Mouse (Mus musculus): ENCODE results near the gene Xndc1. TPM values are rescaled to one million over a fixed set of nuclear protein-coding genes. Genes with fewer than 3 reads are reported as not detected.
"Not testable (repeated sequence)": the region's sequence is repeated elsewhere in the genome, so short reads cannot be mapped to it uniquely, and the experiment has no call there.

Xndc1 gene
- 10 to 100 TPM; 27.5 to 30.0 TPM for total RNA-seq (2021)

DNA sequence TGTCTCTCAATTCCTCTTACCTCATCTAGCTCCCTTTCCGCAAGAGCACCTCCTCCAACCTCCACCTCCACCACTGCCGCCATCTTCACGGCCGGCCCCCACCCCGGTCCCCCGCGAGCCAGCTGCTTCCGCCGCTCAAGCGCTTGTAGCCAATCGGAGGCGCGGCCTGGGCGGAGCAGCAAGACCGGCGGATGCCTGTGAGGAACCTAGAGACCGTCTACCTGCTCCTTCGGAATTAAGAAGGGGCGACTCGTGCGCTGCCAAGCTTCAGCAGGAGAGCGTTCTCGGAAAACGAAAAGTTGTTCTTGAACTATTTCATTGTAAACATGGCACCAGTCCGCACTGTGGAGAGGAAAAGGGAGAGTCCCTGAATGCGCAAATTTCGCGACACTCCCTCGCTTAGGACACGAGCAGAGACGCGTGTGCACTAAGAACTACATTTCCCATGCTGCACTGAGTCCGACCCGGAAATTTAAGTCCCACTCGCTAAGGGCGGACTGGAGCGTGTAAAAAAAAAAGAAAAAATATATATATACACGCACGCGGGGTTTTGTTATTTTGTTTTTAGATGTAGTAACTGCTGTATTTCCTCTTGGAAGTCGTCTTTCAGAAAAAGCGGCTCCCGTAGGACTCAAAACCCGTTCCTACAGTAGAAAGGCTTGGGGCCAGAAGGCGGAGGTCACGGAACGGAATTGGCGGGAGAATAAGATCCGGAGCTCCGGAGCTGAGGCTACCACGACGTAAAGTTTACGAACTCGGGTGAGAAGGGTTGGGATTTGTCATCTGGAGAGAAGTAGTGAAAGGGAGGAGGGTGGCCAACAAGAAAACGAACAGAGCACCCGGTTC, at the start of gene Xndc1, which contains the start of the genes Rnf121 and Xntrpc:
Gene Xndc1 (plus strand): TSS at position 466 of the 846 bp plus-strand sequence.
Gene Rnf121 (minus strand): TSS at position 424 of the 846 bp plus-strand sequence.
Gene Xntrpc (plus strand): TSS at position 668 of the 846 bp plus-strand sequence.
- peak; percentile 94 to 95 for DNase-seq

DNA sequence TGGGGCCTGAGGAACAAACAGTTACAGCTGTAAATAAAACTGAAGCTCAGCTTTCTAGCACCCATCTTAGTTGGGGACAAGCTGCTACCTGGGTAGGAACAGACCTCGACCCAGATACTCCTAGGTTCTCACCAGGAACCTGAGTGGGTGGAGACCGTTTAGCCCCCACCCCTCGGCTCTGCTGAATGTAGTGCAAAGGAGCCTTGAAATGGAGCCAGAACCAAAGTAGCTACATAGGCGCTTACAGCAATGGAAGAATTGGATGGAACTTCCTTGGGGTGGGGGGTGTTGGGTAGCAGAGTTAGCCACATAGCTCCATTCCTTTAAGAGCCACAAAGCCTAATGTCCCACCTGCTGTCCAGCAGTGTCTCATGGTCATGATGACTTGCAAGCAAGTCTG, 48.4 kb upstream of the Xndc1 start:
- no peak for DNase-seq

DNA sequence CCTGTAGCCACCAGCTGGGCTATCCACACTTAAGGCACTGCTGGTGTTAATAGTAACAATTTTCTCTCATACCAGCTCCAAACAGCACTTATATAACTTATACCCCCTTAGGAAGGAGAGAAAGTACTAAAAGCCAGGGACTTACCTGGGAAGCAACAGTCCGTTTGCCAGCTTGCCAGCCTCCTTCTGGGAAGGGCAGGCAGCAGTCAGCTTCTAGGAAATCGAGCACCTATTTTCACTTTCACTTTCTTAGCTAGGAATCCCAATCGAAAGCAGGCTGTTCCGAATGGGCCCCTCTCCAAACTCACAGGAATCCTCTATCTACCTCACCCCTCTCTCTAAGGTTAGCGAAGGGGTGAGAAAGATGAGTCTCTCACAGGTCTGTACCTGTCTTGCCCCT, 47.9 kb upstream of the Xndc1 start:
- DNase-seq, result no peak

DNA sequence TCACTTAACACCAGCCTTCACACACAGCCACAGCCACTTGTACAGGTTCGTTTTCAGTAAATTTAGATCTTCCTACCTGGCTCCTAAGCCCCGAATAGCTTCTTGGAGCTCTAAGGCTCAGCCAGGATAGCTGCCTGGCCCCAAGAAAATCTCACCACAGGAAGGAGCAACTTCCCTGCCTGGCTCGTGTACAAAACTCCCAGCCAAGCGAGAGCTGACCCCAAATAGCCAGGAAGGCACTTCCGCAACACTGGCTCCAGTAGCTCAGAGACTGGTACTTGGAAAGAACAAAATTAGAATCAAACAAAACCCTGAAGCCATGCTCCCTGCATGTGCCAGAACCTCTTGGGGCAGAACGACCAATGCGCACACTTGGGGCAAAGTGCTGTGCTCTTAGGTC, 47.3 kb upstream of the Xndc1 start:
- DNase-seq, result no peak

DNA sequence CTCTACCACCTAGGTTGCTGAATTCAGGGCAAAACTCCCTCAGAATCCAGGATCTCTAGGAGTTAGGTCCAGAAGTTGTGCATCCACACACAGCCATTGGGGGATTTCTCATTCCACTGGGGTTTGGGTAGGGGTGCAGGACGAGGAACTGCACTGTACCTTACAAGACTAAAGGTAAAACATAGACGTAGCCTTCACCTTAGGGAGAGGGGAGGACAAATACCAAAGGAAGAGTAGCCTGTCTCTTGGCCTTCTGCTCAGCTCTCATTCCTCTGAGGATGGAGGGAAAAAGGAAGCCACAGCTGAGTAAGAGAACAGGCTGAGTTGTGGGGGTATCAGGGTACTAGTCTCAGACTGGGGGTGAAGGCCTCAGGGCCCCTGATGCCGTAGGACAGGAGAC, 46.7 kb upstream of the Xndc1 start, which contains the start of gene Il18bp:
Gene Il18bp (minus strand): TSS at position 101 of the 400 bp plus-strand sequence.
- no peak for DNase-seq

DNA sequence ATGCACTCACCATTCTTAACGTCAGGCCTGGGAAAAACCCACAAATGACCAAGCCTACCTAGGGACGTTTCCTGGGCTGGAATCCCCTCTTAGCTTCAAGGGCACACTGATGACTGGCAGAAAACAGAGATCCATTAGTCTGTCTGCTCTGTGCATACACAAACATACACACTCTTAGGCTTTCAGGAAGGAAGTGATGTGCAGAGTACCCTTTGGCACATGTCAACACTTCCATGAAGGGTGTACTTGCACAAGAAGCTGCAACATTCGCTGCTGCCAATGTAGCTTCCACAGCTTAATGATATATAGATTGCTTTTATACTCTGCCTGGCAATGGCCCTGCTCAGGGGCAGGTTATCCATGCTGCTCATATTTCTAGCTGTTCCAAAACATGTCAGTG, 45.9 kb upstream of the Xndc1 start:
- DNase-seq, result no peak

DNA sequence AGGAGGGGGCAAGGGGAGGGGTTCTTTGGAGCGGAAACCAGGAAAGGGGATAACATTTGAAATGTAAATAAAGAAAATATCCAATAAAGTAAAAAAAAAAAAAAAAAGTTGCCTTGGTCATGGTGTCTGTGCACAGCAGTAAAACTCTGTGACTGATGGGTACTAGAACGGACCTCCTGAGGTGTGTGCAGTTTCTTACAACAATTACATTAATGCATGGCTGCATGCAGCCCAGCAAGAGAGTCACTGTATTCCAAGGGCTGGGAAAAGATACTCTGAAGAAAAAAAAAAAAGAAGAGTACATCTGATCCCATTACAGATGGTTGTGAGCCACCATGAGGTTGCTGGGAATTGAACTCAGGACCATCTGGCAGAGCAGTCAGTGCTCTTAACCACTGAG, 44.4 kb upstream of the Xndc1 start:
- not testable (repeated sequence) for DNase-seq

DNA sequence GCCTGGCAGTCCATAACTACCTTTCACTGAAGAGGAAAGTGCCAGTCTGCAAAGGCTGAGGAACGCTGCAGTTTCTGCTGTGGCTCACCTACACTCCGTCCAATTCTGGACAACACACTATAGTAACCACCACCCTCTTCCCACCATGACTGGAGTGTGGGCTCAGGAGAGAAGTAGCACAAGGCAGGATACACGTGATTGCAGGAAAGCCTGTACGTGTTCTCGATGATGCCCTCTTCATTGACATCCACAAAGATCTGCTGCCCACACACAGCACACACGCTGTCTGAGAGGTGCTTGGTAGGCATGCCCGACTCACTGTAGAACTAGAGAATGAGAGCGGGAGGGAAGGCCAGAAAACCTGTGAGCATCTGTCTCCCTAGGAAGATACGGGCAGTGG, 41.5 kb upstream of the Xndc1 start:
- DNase-seq, result no peak

DNA sequence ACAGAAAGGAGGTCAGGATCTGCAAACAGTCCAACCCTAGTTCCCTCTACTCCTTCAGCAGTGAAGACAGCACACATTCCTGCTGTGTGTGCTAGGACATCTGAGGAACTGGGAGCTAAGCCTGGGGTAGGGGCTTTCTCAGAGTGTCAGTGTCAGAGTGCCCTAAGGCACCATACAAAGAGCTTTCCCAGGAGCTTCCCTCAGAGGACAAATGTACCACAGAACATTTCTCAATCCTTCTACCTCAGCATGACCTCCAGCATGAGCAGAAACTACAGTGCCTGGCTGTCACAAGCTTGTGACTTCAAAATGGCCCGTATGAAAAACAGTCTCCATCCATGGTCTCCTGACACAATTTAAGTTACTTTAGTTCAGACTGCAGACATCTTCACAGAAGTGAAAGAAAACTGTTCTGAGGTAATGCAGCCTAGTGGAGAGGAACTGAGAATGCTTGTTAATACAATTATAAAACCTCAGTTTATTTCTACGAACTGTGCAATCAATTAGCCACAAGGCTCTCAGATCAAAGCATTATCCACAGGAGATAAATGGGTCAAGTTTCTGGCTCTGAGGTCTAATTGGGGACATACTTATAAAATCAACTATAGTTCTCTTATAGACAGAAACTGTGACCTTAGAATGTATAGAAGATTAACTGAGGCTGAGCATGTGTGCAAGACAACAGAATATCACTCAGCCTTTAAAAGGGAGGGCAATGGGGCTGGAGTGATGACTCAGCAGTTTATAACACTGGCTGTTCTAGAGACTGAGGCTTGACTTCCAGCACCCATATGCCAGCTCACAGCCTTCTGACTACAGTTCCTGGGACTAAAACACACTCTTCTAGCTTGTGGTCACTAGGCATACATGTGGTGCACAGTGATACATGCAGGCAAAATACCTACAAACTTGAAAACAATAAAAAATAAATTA, 39.9 kb upstream of the Xndc1 start:
- no peak for DNase-seq

DNA sequence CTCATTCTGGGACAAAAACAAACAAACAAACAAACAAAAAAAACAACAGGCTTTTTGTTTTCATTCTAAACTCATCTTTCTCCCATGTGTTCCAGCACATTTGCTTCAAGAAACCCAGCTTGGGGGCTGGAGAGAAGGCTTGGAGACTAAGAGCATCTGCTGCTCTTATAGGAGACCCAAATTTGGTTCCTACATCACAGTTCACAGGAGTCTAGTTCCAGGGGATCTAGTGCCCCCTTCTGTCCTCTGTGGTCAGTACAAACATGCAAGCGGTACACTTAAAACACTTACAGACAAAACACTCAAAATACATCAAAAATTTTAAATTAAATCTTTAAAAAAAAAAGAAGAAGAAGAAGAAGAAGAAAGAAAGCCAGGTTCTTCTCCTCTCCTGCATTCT, 30.4 kb upstream of the Xndc1 start:
- no peak for DNase-seq

DNA sequence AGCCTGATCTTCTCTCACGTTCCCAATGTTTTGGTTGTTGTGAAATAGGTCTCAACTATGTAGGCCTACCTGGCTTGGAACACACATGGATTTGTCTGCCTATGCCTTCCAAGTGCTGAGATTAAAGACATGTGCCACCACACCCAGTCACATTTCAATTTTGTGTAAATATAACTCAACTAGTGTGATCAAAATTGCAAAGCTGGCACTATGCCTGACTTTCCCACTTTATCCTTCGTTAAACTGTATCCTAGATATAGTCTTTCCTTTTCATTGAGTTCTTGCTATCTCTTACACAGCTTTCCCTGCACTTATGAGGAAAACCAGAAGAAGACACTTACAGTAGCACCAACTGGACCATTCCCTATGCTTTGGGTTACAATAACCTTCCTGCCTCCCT, 29.8 kb upstream of the Xndc1 start:
- no peak for DNase-seq

DNA sequence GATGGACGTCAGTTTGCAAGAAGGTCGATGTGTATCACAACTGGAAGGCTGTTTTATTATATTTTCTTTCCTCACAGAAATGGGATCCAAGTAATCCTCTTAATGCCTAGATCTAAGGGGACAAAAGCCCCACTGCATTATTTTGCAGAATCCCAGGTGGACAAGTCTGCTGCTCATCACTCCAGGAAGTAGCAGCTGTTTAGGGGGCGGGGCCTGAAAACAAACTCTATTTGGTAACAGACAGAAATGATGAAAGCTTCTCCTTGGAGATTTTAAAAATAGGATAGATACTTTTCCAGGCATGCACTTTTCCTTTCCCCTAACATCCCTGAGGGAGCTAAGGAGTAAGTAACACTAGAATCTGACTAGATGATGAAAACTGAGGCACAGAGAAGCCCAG, 28.0 kb upstream of the Xndc1 start:
- DNase-seq, result no peak

DNA sequence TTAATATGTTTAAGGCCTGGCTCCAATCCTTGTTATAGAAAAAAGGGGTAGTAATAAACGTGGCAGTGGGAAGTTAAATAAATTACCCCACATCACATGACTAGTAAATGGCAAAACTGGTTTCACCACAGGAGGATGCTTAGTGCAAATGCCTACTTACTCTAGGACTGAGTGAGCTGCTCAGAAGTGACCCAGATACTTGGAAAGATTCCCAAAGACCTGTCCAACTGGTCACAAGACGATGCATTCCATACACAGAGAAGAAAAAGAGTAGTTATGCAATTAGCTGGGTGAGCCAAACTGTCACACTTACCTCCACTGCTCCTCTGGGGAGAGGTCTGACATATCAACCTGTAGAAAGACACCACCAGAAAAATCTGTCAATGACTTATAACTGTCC, 23.0 kb upstream of the Xndc1 start:
- DNase-seq, result no peak

DNA sequence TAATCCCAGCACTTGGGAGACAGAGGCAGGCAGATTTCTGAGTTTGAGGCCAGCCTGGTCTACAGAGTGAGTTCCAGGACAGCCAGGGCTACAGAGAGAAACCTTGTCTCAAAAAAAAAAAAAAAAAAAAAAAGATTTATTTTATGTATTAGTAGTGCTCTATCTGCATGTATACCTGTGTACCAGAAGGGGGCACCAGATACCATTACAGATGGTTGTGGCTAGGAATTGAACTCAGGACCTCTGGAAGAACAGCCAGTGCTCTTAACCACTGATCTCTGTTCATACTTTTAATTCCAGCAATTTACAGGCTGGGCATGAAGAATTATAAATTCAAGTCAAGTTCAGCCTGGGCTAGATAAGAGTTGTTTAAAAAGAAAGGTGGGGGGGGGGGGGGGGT, 16.8 kb upstream of the Xndc1 start:
- DNase-seq, result not testable (repeated sequence)

DNA sequence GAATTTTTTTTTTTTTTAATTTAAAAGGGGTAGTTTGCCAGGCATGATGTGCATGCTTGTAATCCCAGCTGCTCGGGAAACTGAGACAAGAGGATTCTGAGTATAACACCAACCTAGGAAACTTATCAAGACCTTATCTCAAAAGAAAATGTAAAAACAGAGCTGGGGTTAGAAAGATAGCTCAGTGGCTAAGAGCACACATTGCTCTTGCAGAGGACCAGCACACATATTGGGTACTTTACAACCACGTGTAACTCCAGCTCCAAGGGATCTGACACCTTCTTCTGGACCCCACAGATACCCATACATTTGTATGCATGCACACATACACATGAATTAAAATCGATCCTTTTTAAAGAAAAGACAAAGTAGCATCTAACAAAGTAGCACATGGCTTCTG, 4.0 kb upstream of the Xndc1 start:
- DNase-seq, result no peak

DNA sequence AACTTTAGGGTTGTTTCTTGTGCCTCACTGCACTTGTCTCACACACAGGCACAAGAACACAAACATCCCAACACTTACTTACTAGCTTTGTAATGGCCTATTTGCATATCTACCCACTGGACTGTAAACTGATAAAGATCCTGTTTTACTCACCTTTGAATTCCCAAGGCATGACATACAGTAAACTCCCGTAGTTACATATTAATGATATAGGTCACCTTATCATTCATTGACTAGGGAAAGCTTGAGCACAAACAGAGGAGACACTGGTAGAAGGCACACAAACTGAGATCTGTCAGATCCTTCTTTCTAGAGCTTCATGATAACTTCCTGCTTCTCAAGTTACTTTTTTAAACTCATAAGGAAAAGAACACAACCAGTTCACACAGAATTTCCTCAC, 3.1 kb upstream of the Xndc1 start:
- DNase-seq, result no peak

DNA sequence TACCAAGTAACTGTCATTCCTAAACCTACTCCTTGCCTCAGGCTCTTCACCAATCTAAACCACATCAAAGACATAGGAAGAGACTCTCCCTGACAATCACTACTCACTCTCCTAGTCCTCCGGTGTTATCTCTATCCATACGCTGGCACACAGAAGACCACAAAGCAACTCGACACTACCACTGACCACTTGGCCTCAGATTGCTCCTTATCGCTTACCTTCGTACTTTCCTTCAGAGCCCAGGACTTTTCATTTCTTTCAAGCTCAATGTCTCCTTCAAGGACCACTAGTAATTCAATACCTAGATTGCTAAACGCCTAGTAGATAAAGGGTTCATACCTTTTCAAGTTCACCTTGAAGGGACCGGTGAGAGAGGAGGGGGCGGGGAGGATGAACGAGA, 1.4 kb upstream of the Xndc1 start:
- DNase-seq, result no peak

DNA sequence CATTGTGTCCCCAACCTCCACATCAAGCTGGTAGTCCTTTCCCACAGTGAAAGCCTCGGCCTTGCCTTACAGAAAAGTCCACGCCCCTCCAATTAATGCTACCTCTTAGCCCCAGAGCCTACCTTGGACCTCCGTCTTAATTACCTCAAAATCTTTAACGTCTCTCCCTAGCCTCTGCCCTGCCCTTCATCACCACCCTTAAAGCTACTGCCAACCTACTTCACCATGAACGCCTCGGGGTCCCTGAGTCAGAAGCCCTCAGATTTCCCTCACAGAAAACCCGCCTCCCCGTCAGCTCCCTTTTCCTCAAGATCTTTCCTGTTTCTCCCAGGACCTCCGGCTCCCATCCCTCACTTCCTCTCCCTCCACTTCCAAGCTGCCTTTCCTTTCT, 661 bp upstream of the Xndc1 start:
- DNase-seq, result no peak

DNA sequence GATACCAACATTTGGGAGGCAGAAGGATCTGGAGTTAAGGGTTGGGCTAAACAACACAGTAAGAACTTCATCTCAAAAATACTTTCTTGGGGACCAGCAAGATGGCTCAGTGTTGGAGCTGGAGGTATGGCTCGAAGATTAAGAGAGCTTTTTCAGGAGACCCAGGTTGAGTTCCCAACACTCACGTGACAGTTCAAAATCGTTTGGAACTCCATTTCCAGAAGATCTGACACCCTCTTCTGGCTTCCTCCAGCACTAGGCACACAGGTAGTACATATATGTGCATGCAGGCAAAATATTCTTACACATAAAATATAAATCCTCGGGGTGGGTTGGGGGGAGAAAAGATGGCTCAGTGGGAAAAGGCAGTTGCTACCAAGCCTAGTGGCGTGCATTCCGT, 1.1 kb downstream of the Xndc1 start:
- DNase-seq, result no peak

DNA sequence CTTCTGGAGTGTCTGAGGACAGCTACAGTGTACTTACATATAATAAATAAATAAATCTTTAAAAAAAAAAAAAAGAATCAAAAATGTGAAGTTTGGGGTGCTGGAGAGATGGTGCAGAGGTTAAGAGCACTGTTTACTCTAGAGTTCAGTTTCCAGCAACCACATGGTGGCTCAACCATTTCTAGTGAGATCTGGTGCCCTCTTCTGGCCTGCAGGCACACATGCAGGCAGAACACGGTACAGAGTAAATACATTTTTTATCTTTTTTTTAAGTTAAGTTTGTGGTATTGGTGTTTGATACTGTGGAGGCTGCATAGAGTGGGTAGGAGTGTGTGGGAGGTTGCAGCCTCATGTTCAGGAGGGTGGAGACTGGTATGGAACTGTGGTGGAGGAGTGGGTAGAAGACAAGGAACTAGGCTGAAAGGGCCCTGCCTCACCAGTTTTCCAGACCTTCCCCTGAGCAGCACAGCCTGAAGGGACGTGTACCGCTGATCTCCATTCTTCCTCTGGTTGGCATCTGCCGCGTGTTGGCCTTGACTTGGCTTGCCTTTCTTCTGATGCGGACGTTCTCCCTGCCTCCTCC, 11.5 kb downstream of the Xndc1 start:
- no peak for DNase-seq

DNA sequence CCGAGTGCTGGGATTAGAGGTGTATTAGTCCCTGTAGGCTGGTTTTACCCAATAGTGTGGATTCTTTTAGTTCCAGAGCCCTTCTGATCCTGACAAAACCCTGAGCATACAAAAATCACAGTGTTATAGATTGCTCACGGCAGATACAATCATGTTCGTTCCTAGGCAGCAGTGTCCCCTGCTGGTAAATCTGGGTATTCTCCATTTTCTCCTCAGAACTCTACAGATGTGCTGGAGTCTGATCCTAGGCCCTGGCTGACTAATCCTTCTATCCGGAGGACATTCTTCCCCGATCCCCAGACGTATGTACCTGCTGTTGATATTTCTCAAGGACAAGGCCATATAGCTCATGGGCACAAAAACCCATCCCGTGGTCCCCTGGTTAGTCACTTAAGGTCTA, 13.2 kb downstream of the Xndc1 start:
- no peak for DNase-seq

DNA sequence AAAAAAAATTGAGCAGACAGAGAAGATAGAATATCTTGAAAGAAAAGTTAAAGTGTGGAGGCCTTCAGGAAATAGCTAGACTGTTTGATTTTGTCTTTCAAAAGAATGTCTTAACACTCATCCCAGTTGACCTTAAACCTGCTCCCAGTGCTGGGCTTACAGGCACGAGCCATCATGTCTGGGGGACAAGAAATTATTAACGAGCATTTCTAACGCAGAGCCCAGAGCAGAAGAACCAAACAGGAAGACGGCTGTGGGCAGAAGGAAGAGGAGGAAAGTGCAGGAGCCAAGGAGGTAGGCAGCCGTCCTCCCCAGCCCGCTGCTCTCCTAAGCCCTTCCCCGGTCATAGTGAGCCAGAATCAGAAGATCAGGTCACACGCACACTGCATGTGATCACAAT, 15.0 kb downstream of the Xndc1 start:
- no peak for DNase-seq

DNA sequence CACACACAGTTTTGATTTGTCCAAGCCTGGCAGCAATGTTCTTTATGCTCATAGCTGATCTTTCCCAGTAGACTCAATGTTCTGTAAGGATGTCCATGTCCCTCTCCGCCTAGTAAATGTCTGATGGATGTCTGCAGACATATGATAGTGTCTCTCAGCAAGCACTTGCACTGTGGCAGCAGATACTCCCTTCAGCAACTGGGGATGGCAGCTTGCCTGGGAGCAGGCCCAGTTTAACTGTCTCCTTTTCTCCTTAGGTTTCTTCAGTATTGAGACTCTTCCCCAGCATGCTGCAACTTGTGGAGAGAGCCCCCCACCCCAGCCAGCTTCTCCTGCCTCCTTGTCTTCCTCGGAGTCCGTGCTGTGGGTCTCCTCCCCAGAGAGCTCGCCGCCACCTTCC, 16.5 kb downstream of the Xndc1 start:
- no peak for DNase-seq
